Mouse (Mus musculus) liver, adult (tissue): Measurements from ENCODE around the gene Tnfsf14.

Experiments used
- GATA4 ChIP-seq: IDR thresholded peaks from 2 replicates; pipeline ENCODE4 v1.6.1; 2014; ENCODE audit warnings: mild to moderate bottlenecking, low read length; ENCODE audit not compliant: insufficient replicate concordance

Gene Tnfsf14

GRCm38 (mm10) chr17:57173351-57173750, 20.6 kb downstream of the Tnfsf14 start:
- no peak for TF ChIP-seq GATA4

- no peak for TF ChIP-seq GATA4
These were observed 21.6 kb downstream of the Tnfsf14 start for GRCm38 (mm10) chr17:57172378-57172777.

DNA sequence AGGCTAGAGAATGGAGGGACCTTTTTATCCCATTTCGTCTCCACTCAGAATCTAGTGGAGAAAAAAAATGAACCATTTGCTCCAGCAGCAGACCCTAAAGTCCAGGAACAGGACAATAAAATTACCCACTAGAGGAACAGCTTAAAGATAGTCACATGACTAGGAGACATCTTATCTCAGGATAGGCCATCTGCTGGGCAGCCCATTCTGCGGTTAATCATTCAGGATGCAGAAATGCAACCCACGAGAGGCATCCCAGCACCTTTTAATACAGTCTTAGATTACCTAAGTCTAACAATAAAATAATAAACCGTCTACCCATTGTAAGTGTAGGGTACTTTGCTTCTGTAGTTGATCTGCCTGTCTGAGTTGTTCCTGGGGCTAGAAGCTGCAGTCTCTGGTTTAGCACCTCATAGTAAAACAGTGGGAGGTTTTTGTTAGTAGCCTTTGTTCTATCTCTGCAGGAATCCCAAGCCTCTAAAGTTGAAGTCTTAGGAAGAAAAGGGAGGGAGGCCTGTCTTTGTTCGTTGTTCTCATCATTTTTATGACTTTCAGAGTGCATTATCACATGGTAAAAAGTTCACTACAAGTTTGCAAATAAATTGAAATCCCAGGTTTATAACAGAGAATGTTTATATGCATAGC, 23.2 kb downstream of the Tnfsf14 start:
- no peak for TF ChIP-seq GATA4

- TF ChIP-seq GATA4, result no peak
These were observed 26.9 kb downstream of the Tnfsf14 start for GRCm38 (mm10) chr17:57166800-57167791.

DNA sequence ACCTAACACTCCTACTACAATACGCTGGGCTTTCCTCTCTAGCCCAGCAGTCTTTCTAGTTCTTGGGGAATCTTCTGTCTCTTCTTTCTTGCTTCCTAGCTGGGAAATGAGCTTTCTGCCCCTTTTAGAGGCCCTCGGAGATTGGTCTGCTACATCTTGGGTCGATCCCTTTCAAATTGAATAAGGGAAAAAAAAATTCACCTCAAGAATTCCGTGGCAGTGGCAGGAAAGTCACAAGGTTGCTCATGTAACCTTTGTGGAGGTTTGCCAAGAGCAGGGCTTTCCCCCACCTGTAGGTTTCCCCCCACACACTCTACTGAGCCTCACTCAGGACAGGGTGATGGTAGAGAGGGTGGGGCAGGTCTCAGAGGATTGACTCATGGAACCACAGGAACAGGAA, 40.2 kb downstream of the Tnfsf14 start:
- TF ChIP-seq GATA4, result no peak

- TF ChIP-seq GATA4, result no peak
These were observed 41.0 kb downstream of the Tnfsf14 start for GRCm38 (mm10) chr17:57153006-57153405.

GRCm38 (mm10) chr17:57148994-57149803, 44.8 kb downstream of the Tnfsf14 start, which contains the start of gene Cd70:
Gene Cd70 (minus strand): TSS chr17:57149777.
- no peak for TF ChIP-seq GATA4

- no peak for TF ChIP-seq GATA4
These were observed 45.6 kb downstream of the Tnfsf14 start for GRCm38 (mm10) chr17:57148343-57148742.

DNA sequence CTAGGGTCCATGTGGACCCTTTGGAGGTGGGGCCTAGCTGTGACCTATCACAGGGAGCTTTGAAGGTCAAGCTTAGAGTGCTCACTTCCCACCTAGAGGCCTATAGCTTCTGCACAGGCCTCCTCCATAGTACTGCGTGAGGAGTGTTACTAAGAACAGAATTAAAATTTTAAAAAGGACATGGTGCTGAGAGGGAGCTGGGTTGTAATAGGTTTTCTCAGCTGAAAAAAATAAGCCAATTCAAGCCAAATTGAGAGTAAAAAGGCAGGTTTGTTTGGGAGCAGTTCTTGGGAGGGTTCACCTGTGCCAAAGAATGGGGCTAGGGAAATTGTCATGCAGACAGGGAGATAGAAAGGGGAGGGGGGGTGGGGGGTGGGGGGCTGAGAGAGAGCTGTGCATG, 48.9 kb downstream of the Tnfsf14 start:
- TF ChIP-seq GATA4, result no peak

GRCm38 (mm10) chr17:57143704-57144103, 50.3 kb downstream of the Tnfsf14 start:
- no peak for TF ChIP-seq GATA4

- TF ChIP-seq GATA4, result no peak
These were observed 54.3 kb downstream of the Tnfsf14 start for GRCm38 (mm10) chr17:57139708-57140107.
